Mouse (Mus musculus): ENCODE measurements at regions not wholly inside any gene's neighbourhood (a gene's known extent, or its start where the extent isn't known, plus 50 kb on each side); places are given as distances from the start of the nearest gene placed in this dataset.

DNA sequence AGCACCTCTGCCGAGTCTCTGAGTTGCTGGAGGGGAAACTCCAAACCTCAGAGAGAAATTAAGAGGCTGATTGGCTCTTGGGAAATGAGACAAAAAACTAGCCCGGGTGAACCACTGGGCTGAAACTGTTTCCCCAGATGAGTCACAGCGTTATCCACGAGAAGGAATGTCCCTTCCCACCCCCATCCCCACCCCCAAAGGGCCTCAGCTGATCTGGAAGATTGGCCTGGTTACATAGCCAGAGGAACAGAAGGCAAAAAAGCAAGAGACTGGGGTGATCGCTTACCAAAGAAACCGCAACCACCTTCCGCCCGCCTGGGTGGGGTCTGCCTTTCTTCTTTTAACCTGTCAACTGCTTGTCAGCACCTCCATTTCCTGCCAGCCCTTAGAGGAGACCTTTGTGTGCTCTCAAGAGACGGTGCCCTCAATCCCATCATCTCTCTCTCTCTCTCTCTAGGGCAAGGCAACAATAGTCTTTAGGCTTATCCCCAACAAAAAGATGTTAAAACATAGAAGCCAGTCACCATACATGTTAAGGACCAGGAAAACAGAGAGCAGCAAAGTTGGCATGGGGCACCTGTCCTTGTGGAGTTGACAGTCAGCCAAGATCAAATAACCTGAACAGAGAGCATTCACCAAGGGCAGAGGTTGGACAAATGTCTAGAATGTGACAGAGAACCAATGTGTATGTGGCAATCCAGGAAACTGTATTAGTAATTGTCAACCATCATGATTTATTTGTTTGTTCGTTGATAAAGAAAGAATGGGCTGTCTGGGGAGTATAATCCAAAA is 244.4 kb downstream of the Rplp1 start:
- ATAC-seq (ENCODE audit: insufficient number of reproducible peaks, insufficient read depth, low FRiP score, low TSS enrichment, low read depth), result no peak
- WGBS, result 31% methylated on average over 10 of the region's 10 CpGs

DNA sequence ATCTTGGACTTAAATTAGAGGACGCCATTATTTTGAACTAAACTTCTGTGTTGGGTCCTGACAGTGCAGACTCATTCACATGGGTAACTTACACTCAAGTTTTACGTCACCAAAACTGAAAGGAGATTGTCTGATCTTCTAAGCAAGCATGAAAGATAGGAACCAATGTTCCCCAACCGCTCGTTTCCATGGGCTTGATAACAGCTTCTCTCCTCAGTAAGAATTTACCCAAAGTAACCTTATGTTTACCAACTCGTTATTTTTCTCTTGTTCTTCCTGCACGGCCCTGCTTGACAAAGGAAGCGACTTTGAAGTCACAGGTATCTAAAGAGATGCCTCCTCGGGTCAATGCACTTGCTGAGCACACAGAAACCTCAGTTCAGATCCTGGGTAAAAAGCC is 245.6 kb downstream of the Rplp1 start:
- 82% methylated on average over 8 of the region's 8 CpGs for WGBS
- Histone ChIP-seq H3K36me3 (no peaks in the 10 kb centered on the region), H3K4me2 (no peak overlapping the region), H3K4me3 (no peak overlapping the region), H3K27ac (no peak overlapping the region), H3K27me3 (0 out of 2 replicates have a peak, but pooled peaks cover 4% of the 10 kb centered on the region), H3K9me3 (peaks cover 6% of the 10 kb centered on the region; the same call in 1 of the 2 replicates), H3K9ac (no peak overlapping the region), H3K4me1 (peaks cover 22% of the 10 kb centered on the region)
- no peak for ATAC-seq (ENCODE audit: insufficient number of reproducible peaks, insufficient read depth, low FRiP score, low TSS enrichment, low read depth)

More for the DNA sequence above, 244.4 kb downstream of the Rplp1 start:
- H3K4me1 ChIP-seq, result peaks cover 34% of the 10 kb centered on the region
- H3K4me2 ChIP-seq, result no peak overlapping the region
- H3K36me3 ChIP-seq, result no peaks in the 10 kb centered on the region
- peaks cover 6% of the 10 kb centered on the region; the same call in 1 of the 2 replicates for H3K9me3 ChIP-seq
- H3K4me3 ChIP-seq, result no peak overlapping the region
- H3K27me3 ChIP-seq, result 0 out of 2 replicates have a peak, but pooled peaks cover 4% of the 10 kb centered on the region
- no peak overlapping the region for H3K9ac ChIP-seq
- no peak overlapping the region for H3K27ac ChIP-seq

DNA sequence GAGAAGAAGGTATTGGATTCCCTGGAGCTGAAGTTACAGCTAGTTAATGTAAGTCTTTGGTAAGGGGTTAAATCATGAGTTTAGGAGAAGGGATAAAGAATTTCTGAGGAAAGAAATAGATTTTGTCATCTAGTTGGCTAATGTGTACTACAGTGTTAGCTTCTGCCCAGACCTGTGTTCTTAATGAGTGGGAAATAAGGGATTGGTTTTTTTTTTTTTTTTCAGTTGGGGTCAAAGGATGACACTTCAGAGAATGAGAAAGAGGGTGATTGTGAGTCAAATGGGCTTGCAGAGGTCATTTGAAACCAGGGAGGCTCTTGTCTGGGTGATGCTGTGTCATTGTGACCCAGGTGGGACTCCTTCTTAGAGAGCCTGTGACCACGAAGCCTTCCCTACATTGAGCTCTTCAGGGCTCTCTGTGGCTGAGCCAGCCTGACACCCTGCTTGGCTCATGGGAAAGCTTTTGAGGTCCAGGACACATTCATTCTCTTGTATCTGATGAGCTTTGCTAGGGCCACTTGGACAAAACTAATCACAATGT is 246.1 kb downstream of the Rplp1 start:
- H3K4me2 ChIP-seq, result no peak overlapping the region
- no peak overlapping the region for H3K9ac ChIP-seq
- no peak for ATAC-seq (ENCODE audit: insufficient number of reproducible peaks, insufficient read depth, low FRiP score, low TSS enrichment, low read depth)
- H3K36me3 ChIP-seq, result no peaks in the 10 kb centered on the region
- peaks cover 6% of the 10 kb centered on the region; the same call in 1 of the 2 replicates for H3K9me3 ChIP-seq
- WGBS, result 83% methylated on average over 1 of the region's 1 CpGs
- H3K4me3 ChIP-seq, result no peak overlapping the region
- H3K27ac ChIP-seq, result no peak overlapping the region
- peaks cover 17% of the 10 kb centered on the region for H3K4me1 ChIP-seq
- 0 out of 2 replicates have a peak, but pooled peaks cover 4% of the 10 kb centered on the region for H3K27me3 ChIP-seq

DNA sequence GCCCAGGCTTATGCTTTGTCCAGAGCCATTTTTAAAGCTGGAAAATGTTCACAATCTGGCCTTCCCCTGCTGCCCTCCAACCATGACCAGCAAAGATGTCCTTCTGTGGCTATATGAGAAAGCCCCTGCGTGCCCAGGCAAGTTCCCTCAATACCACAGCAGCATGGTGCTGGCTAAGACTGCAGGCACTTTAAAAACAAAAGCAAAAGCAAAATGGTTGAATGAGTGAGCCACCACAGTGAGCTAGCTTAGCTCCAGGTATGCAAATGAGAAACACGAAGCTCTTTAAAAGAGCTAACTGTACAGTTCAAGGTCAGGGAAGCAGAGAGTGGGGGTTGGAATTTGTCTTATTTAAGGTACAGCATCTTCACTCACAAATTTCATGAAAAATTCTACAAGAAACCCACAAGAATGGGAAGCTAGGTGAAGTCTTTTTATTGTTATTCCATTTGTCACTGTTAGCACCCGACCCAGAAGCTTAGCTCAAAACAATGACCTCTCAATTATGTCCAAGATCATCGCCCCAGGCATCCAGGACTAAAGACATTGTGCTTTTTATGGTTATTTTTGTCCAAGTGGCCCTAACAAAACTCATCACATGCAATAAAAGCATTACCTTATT is 246.8 kb downstream of the Rplp1 start:
- 65% methylated on average over 4 of the region's 4 CpGs for WGBS
- Histone ChIP-seq H3K4me2 (no peak overlapping the region), H3K36me3 (no peaks in the 10 kb centered on the region), H3K27me3 (0 out of 2 replicates have a peak, but pooled peaks cover 4% of the 10 kb centered on the region), H3K4me1 (0 out of 2 replicates have a peak, but pooled peaks cover 10% of the 10 kb centered on the region), H3K27ac (no peak overlapping the region), H3K9ac (no peak overlapping the region), H3K9me3 (peaks cover 6% of the 10 kb centered on the region; the same call in 1 of the 2 replicates), H3K4me3 (no peak overlapping the region)
- no peak for ATAC-seq (ENCODE audit: insufficient number of reproducible peaks, insufficient read depth, low FRiP score, low TSS enrichment, low read depth)

DNA sequence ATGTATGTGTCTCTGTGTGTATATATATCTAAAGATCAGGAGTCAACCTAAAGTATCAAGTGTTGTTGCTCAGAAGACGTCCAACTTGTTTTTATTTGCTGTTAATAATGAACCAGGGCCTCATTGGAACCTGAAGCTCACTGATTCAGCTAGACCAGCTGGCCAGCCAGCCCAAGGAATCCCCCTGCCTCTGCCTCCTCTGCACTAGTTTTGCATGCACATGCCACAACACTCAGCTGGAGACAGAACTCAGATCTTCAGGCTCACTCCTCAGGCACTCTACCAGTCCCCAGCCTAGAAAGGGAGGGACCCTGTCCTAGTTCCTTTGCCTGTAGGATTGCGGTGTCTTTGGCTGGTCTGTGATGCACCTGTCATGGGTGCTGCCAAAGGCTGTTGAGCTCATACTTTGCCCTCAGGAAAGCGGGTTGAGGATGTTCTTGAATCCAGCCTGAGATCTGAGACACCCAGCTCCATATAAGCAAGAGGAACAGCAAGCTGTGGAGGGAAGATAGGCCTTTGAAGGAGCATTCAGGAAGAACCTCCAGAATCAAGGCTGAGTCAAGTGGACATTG is 247.5 kb downstream of the Rplp1 start:
- Histone ChIP-seq H3K9me3 (peaks cover 6% of the 10 kb centered on the region; the same call in 1 of the 2 replicates), H3K36me3 (no peaks in the 10 kb centered on the region), H3K27me3 (0 out of 2 replicates have a peak, but pooled peaks cover 4% of the 10 kb centered on the region), H3K4me2 (no peak overlapping the region), H3K4me3 (no peak overlapping the region), H3K27ac (no peak overlapping the region), H3K4me1 (0 out of 2 replicates have a peak, but pooled peaks cover 9% of the 10 kb centered on the region), H3K9ac (no peak overlapping the region)
- WGBS, result 82% methylated on average over 3 of the region's 3 CpGs
- no peak for ATAC-seq (ENCODE audit: insufficient number of reproducible peaks, insufficient read depth, low FRiP score, low TSS enrichment, low read depth)

DNA sequence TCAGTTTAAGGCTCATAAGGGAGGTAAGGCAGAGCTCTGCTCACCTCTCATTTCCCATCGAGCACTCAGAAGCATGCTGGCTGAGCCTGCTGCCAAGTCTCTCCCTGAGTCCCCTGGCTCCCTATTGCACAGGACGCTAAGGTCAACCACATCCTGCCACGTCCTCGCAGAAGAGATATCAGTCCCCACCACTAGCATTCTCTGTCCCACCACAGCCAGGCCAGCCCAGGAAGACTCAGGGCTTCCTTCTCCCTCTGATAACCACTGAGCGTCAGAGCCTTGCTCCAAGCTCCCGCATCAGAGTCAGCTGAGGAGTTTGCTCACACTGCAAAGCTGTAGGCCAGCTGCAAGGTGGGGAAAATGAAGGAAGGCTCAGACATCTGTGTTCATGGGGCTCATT is 248.2 kb downstream of the Rplp1 start:
- 0 out of 2 replicates have a peak, but pooled peaks cover 9% of the 10 kb centered on the region for H3K4me1 ChIP-seq
- no peak overlapping the region for H3K27ac ChIP-seq
- ATAC-seq (ENCODE audit: insufficient number of reproducible peaks, insufficient read depth, low FRiP score, low TSS enrichment, low read depth), result no peak
- no peak overlapping the region for H3K4me3 ChIP-seq
- H3K27me3 ChIP-seq, result 0 out of 2 replicates have a peak, but pooled peaks cover 4% of the 10 kb centered on the region
- WGBS, result 68% methylated on average over 6 of the region's 6 CpGs
- no peak overlapping the region for H3K4me2 ChIP-seq
- no peak overlapping the region for H3K9ac ChIP-seq
- H3K36me3 ChIP-seq, result no peaks in the 10 kb centered on the region
- H3K9me3 ChIP-seq, result 0 out of 2 replicates have a peak, but pooled peaks cover 3% of the 10 kb centered on the region

DNA sequence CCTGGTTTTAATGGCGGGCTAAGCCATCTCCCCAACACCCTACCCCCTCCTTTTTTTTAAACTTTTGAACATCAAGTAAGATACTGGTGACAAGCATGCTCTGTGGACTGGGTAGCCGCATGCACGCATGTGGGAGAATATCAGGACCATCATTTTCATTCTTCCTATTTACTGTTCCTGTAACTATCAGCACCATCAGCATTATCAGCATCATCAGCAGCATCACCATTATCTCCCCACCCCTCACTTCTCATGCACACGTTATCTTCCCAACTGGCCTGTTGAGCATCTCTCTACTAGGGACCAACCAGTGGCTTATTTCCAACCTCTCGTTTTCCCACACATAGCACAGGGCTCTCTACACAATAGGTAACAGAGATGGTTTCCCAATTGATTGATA is 249.1 kb downstream of the Rplp1 start:
- H3K4me2 ChIP-seq, result no peak overlapping the region
- ATAC-seq (ENCODE audit: insufficient number of reproducible peaks, insufficient read depth, low FRiP score, low TSS enrichment, low read depth), result no peak
- H3K36me3 ChIP-seq, result no peaks in the 10 kb centered on the region
- H3K27me3 ChIP-seq, result no peaks in the 10 kb centered on the region
- no peak overlapping the region for H3K27ac ChIP-seq
- H3K9ac ChIP-seq, result no peak overlapping the region
- no peak overlapping the region for H3K4me3 ChIP-seq
- H3K9me3 ChIP-seq, result no peaks in the 10 kb centered on the region
- WGBS, result 93% methylated on average over 5 of the region's 5 CpGs
- 0 out of 2 replicates have a peak, but pooled peaks cover 9% of the 10 kb centered on the region for H3K4me1 ChIP-seq

DNA sequence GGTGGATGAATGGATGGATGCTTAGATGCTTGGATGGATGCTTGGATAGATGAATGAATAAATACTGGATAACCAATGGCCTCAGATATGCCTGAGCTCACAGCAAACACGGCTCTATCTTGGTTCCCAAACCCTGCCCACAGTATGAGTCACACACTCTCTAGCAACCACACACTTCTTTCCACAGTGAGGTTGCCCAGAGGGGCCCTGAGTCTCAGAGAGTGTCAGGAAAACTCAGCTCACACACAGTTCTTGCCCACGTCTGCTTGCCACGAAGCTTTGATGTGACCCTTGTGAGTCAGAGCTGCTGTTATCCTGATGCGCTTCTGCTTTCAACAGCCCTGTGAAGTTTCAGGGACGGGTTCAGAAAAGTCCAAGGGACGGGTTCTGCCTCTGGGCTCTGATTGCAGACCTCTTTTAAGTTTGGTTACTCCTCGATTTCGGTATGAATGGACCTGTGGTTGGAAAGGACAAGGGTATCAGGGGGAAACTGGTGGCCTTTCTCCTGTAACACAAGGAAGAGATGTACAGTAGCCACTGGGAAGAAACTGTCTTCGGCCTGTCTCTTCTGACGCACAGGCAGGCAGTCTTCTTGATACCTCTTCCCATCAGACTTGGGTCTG is 250.2 kb downstream of the Rplp1 start:
- Histone ChIP-seq H3K36me3 (no peaks in the 10 kb centered on the region), H3K27me3 (no peaks in the 10 kb centered on the region), H3K9ac (no peak overlapping the region), H3K27ac (no peak overlapping the region), H3K9me3 (no peaks in the 10 kb centered on the region), H3K4me2 (no peak overlapping the region), H3K4me3 (no peak overlapping the region), H3K4me1 (no peaks in the 10 kb centered on the region)
- ATAC-seq (ENCODE audit: insufficient number of reproducible peaks, insufficient read depth, low FRiP score, low TSS enrichment, low read depth), result no peak
- 83% methylated on average over 10 of the region's 10 CpGs for WGBS

DNA sequence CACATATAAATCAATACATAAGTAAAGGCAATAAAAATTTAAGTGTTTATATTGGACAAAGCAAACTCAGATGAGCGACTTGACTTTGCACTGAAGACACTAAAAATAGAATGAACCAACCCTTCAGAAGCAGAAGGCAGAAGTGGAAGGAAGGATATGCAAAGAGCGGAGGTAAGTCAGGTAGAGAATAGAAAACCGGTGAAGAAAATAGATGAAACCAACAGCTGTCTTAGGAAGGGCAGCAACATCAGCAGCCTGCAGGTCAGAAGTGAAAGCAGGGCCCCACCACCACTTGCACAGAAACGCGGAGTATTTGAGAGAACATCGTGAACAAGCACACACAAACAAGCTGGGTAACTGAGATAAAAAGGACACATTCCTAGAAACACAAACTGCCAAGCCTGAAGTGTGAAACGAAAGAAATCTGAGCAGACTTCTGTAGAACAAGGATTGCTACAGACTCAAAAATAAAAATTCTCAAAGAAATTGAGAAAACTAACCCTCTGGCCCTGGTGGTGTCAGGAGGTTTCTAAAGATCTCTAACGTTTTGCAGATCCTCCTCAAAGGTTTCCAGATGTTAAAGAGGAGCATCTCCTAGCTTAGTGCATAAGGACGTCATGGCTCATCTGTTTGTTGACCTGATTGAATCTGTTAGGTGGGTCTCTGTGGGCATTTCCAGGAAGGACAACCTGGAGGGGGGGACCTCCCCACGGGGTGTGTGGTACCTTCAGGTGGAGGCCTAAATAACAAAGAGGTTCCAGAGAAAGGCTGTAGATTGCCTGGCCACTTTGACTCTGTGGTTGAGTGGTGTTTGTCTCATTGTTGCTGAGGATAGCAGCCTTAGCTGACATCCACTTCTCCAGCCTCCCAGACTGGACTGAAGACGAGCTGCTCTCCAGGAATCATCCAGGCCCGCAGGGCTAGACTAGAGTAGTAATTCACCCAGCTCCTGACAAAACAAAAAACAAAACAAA is 252.0 kb downstream of the Rplp1 start:
- no peak overlapping the region for H3K9ac ChIP-seq
- no peaks in the 10 kb centered on the region for H3K36me3 ChIP-seq
- H3K9me3 ChIP-seq, result no peaks in the 10 kb centered on the region
- H3K4me2 ChIP-seq, result no peak overlapping the region
- no peak overlapping the region for H3K27ac ChIP-seq
- no peaks in the 10 kb centered on the region for H3K27me3 ChIP-seq
- H3K4me1 ChIP-seq, result no peaks in the 10 kb centered on the region
- ATAC-seq (ENCODE audit: insufficient number of reproducible peaks, insufficient read depth, low FRiP score, low TSS enrichment, low read depth), result no peak
- H3K4me3 ChIP-seq, result no peak overlapping the region
- WGBS, result 57% methylated on average over 12 of the region's 12 CpGs

DNA sequence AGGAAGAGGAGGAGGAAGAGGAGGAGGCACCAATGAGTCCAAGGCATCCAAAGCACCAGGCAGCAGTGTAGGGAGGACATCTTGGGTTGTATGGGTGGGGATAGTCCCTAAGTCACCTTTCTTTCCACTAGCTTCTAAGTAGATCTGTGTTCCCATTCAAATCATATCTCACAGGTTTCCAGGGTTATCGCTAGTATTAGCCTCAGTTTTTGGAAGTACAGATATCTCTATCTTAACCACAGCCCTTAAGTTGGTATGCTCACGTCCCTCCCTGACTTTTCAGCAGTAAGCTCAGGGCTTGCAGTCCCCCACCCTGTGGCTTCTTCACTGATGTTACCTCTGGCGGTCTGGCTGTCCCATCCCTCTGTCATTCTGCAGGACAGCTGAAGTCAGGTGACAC is 254.2 kb downstream of the Rplp1 start:
- no peaks in the 10 kb centered on the region for H3K4me1 ChIP-seq
- H3K4me3 ChIP-seq, result no peak overlapping the region
- no peaks in the 10 kb centered on the region for H3K9me3 ChIP-seq
- 82% methylated on average over 3 of the region's 3 CpGs for WGBS
- no peak overlapping the region for H3K9ac ChIP-seq
- H3K36me3 ChIP-seq, result no peaks in the 10 kb centered on the region
- no peak overlapping the region for H3K4me2 ChIP-seq
- H3K27ac ChIP-seq, result no peak overlapping the region
- ATAC-seq (ENCODE audit: insufficient number of reproducible peaks, insufficient read depth, low FRiP score, low TSS enrichment, low read depth), result no peak
- no peaks in the 10 kb centered on the region for H3K27me3 ChIP-seq
